Mouse (Mus musculus): ENCODE measurements at regions not wholly inside any gene's neighbourhood (a gene's known extent, or its start where the extent isn't known, plus 50 kb on each side); places are given as distances from the start of the nearest gene placed in this dataset.

DNA sequence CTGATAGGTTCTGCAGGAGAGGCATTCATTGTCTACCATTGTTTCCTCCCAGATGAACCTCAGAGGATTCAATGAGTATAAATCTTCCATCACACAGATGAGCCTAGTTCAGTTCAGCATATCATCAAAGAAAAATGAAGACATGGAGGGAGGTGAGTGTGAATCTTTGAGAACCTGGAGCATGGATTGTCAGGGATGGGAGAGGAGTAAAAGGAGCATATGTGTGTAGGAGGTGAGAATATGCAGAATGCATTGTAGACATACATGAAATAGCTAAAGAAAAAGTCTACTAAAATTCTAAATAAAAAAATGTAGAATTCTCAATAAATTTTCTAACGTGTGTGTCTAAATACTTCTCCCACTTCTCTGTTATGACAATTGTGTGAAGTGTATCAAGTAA is 284.8 kb upstream of the Kif2b start:
- in situ Hi-C loops (cut with MboI, MseI) = loop anchor here (10.0 kb wide), 1 partner anchor 1973 kb away; no protein-coding TSS in a partner anchor

DNA sequence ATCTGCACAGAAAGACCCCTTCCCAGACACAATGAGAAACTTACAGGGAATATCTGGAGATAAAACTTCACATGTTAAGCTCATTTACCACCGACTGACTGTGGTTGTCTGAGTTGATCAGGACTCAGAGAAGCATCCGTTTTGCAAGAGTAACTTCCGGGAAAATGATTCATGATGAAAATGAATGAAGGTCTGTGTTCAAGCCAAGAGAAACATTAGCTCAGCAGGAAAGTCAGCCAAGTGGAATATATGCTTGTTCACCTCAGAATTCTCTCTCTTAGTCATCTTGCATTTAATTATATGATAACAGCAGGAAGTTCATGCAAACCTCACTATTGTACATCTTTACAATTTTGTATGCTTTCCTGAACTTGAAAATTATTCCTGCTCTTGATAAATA is 279.1 kb upstream of the Kif2b start:
- in situ Hi-C loops (cut with MboI, MseI) = no loop called here

DNA sequence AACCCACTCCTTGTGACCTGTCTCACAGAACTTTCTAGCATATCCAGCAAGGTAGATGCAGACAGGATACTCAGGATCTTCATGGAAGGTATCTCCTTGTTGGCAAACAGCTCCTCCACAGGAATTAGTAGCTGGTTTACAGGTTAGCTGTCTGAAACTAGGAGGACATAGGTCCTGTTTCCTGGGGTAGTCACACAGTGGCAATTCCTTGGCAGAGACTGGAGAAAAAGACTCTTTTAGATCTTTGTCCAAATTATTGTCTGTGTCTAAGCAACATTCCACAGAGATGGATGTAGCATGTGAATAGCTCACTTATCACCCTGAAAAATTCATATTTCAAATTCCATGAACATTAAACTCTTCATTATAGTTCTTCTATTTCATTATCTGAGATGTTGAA is 253.8 kb upstream of the Kif2b start:
- in situ Hi-C loops (cut with MboI, MseI) = loop anchor here (10.0 kb wide), 1 partner anchor 546 kb away; no protein-coding TSS in a partner anchor

DNA sequence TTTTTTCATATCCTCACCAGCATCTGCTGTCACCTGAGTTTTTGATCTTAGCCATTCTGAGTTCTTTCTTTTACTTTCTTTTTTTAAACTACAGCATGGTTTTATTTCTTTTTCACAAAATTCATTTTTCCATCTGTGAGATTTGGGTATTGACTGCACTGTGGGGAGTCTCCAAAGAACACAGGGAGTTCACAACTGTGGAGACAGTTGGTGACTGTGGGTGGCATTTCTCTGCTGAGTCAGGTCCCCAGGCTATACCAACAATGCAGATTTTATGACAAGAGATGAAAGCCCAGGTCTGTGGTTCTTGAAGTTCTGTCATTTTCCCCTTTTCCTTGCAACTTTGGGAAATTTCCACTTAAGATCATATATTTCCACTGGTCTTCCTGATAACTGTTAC is 243.5 kb upstream of the Kif2b start:
- in situ Hi-C loops (cut with MboI, MseI) = no loop called here
